Mouse (Mus musculus) embryonic facial prominence, embryonic 14.5 days (tissue): ENCODE results near the gene 1600012H06Rik. TPM values are rescaled to one million over a fixed set of nuclear protein-coding genes. Genes with fewer than 3 reads are reported as not detected.
"Not testable (repeated sequence)": the region's sequence is repeated elsewhere in the genome, so short reads cannot be mapped to it uniquely, and the experiment has no call there.

ENCODE experiments used
- ATAC-seq: fragments of 200-750 bp; cut with Nextera tagmentation; 2 replicates; pipeline ENCODE4 v1.8.0; 2017; ENCODE audit warnings: low read depth, moderate number of reproducible peaks, moderate TSS enrichment
- DNase-seq: peaks from one replicate; pipeline ENCODE4 v3.0.0-alpha.2; 2015; ENCODE audit warnings: low spot score
- H3K27ac ChIP-seq: fragments of 300-500 bp; sonication (generic); replicated peaks from 2 replicates; pipeline ENCODE4 v1.5.1; 2014; ENCODE audit warnings: low read depth, mild to moderate bottlenecking, low read length, moderate library complexity
- H3K27me3 ChIP-seq: fragments of 300-500 bp; sonication (generic); replicated peaks from 2 replicates; pipeline ENCODE4 v1.6.1; 2014; ENCODE audit warnings: low read length; ENCODE audit not compliant: control insufficient read depth, insufficient read depth
- H3K36me3 ChIP-seq: fragments of 300-500 bp; sonication (generic); 2 replicates; pipeline ENCODE4 v1.6.1; 2014; ENCODE audit warnings: low read length, mixed read lengths; ENCODE audit not compliant: control insufficient read depth, insufficient read depth
- H3K4me1 ChIP-seq: fragments of 300-500 bp; sonication (generic); 2 replicates; pipeline ENCODE4 v1.6.1; 2014; ENCODE audit warnings: antibody characterized with exemption, low read length; ENCODE audit not compliant: control insufficient read depth, insufficient read depth
- H3K4me2 ChIP-seq: fragments of 300-500 bp; sonication (generic); 2 replicates; pipeline ENCODE4 v1.6.1; 2014; ENCODE audit warnings: low read depth, mild to moderate bottlenecking, low read length, moderate library complexity, mixed read lengths
- H3K4me3 ChIP-seq: fragments of 300-500 bp; sonication (generic); 2 replicates; pipeline ENCODE4 v1.5.1; 2014; ENCODE audit warnings: low read depth, mild to moderate bottlenecking, low read length
- H3K9ac ChIP-seq: fragments of 300-500 bp; sonication (generic); 2 replicates; pipeline ENCODE4 v1.6.1; 2014; ENCODE audit warnings: low read depth, mild to moderate bottlenecking, low read length, moderate library complexity, mixed read lengths
- H3K9me3 ChIP-seq: fragments of 300-500 bp; sonication (generic); 2 replicates; pipeline ENCODE4 v1.6.1; 2016; ENCODE audit warnings: low read length; ENCODE audit not compliant: control insufficient read depth
- WGBS: fragments of 180-500 bp; shearing (Covaris S2); extraction: QIAGEN DNeasy Blood & Tissue Kit; methylation state at CpG from one replicate; pipeline ENCODE4 v1.1.7; 2014; 5-methylcytosine and 5-hydroxymethylcytosine counted together
- polyA plus RNA-seq: library from polyadenylated mRNA; unstranded; fragments of >200 nt; fragmentation: Nextera tagmentation; extraction: Ambion mirVana; gene quantifications from 2 replicates; pipeline ENCODE4 v1.2.1, GENCODE M21; 2014

Gene 1600012H06Rik
- polyA plus RNA-seq, 1 experiment from 2014 or later = 45.9 TPM

- H3K4me3 ChIP-seq = not testable (repeated sequence)
Observed at GRCm38 (mm10) chr17:14978362-14979038, 35.5 kb downstream of the 1600012H06Rik start, which contains the start of the genes 9030025P20Rik and Gm3417. Gene 9030025P20Rik (plus strand): TSS chr17:14978468. Gene Gm3417 (minus strand): TSS chr17:14978790.

DNA sequence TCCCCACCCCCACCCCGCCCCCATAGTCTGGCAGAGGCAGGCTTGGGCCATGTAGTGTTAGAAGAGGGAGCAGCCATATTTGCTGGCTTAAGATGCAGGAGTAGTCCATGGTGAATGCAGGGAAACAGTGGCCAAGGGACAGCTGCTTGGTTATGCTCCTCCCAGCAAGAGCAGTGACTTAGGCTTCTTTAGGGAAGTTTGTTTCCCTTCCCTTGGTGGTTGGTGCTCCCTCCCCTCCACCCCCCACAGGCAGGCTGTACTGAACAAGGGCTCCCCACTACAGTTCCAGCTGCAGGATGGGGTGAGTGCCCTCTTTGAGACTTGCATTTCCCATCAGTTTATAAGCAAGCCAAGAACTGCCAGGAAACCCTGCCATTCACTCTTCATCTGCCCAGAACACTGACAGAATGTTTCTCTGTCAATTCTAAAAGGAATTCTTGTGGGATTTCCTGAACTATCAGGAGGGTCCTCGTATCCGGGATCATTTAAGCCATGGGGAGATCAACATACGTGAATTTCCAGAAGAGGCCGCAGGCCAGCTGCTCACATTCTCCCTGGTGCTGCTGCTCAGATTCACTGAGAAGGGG is 47.2 kb downstream of the 1600012H06Rik start:
- not testable (repeated sequence) for H3K4me3 ChIP-seq, H3K4me2 ChIP-seq, H3K9ac ChIP-seq, H3K36me3 ChIP-seq, DNase-seq, H3K27me3 ChIP-seq, H3K27ac ChIP-seq, ATAC-seq, H3K4me1 ChIP-seq, H3K9me3 ChIP-seq
- WGBS = 100% methylated on average over 2 of the region's 5 CpGs

More at GRCm38 (mm10) chr17:14978362-14979038, 35.5 kb downstream of the 1600012H06Rik start, which contains the start of the genes 9030025P20Rik and Gm3417:
- H3K36me3 ChIP-seq, H3K9me3 ChIP-seq, H3K9ac ChIP-seq, H3K4me2 ChIP-seq, H3K4me1 ChIP-seq, H3K27ac ChIP-seq, H3K27me3 ChIP-seq, DNase-seq: not testable (repeated sequence)
- WGBS = no CpG with 5 or more reads among the region's 60 CpGs
- ATAC-seq = peak; percentile 97

DNA sequence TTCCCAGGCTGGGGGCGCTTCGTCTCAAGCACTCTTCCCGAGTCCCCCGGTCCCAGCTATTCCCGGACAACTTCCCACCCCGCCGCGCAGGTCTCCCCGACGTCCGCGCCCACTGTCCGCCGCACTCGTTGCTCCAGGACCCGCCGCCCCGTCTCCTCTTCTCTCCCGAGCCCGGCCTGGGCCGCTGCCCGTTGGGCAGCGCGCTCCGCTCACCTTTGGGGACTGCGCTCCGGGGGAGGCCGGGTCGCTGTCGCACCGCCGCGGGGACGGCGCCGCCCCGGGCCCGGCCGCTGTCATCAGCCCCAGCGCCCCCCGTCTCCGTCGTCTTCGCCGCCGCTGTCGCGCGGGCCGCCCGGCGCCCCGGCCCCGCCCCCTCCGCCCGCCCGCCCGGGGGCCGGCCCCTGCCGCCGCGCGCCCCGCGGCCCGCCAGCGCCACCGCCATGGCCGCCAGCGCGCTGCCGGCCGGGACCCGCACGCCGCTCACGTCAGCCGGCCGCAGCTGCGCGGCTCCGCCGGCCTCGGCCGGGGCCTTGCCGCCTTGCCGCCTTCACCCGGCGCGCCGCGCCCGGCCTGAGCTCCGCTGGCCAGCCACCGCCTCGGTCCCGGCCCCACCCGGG is 49.6 kb downstream of the 1600012H06Rik start:
- not testable (repeated sequence) for DNase-seq, H3K4me1 ChIP-seq, H3K36me3 ChIP-seq, H3K9me3 ChIP-seq, H3K4me2 ChIP-seq, H3K9ac ChIP-seq, H3K4me3 ChIP-seq, H3K27ac ChIP-seq, H3K27me3 ChIP-seq
- WGBS = no CpG with 5 or more reads among the region's 98 CpGs
- ATAC-seq = peak; percentile 79

- WGBS = no CpG with 5 or more reads among the region's 47 CpGs
- not testable (repeated sequence) for DNase-seq, H3K9ac ChIP-seq, H3K27me3 ChIP-seq, H3K36me3 ChIP-seq, H3K4me1 ChIP-seq, H3K9me3 ChIP-seq, H3K4me3 ChIP-seq, H3K27ac ChIP-seq, H3K4me2 ChIP-seq
- ATAC-seq = peak; percentile 91
Observed at GRCm38 (mm10) chr17:14993139-14993832, 50.3 kb downstream of the 1600012H06Rik start.

DNA sequence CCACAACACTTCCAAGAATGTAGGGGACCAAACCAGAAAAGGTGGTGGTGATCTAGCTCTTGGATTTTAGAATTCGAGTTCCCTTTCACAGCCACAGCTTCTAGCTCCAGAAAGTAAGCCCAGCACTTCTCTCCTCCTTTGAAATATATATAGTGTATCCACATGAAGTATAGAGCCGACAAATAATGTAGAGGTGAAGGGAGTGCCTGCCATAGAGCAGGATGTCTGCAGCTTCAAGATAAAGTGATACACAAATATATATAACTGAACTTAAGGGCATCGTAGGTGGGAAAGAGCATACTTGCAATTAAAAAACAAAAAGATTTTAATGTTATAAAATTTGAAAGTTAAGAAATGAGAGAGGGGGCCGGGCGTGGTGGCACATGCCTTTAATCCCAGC is 51.2 kb downstream of the 1600012H06Rik start:
- H3K4me3 ChIP-seq, ATAC-seq: not testable (repeated sequence)
- no CpG with 5 or more reads among the region's 5 CpGs for WGBS

GRCm38 (mm10) chr17:15000047-15000446 is 57.1 kb downstream of the 1600012H06Rik start:
- no CpG with 5 or more reads among the region's 4 CpGs for WGBS
- not testable (repeated sequence) for H3K4me1 ChIP-seq, H3K27ac ChIP-seq, H3K9me3 ChIP-seq, ATAC-seq, H3K4me3 ChIP-seq, H3K27me3 ChIP-seq, DNase-seq, H3K36me3 ChIP-seq, H3K9ac ChIP-seq, H3K4me2 ChIP-seq

More for the DNA sequence above, 51.2 kb downstream of the 1600012H06Rik start:
- H3K9ac ChIP-seq, H3K36me3 ChIP-seq, H3K27me3 ChIP-seq, H3K27ac ChIP-seq, DNase-seq, H3K9me3 ChIP-seq, H3K4me2 ChIP-seq, H3K4me1 ChIP-seq: not testable (repeated sequence)

DNA sequence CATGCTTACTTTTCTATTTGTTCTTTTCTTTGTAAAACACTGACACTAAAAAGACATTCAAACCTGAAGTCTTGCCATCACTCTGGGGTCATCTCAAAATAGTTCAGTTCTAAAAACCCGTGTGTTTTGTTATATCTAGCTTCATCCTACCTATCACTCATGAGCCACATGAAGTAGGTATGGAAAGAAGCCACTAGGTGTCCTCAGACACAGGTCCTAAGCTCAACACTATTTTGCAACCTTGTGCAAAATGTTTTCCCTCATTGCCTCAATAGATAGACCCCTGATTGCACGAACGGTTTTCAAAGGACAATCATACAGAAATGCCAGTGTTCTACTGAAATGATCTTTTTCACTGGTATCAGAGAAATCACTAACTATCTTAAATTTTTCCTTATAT is 66.1 kb downstream of the 1600012H06Rik start:
- H3K9me3 ChIP-seq, DNase-seq, H3K36me3 ChIP-seq, H3K4me3 ChIP-seq, H3K27ac ChIP-seq, H3K27me3 ChIP-seq, H3K4me2 ChIP-seq, H3K9ac ChIP-seq, H3K4me1 ChIP-seq, ATAC-seq: not testable (repeated sequence)
- no CpG with 5 or more reads among the region's 3 CpGs for WGBS
